Mouse (Mus musculus): ENCODE results near the gene Dnah2.

The Dnah2 gene

DNA sequence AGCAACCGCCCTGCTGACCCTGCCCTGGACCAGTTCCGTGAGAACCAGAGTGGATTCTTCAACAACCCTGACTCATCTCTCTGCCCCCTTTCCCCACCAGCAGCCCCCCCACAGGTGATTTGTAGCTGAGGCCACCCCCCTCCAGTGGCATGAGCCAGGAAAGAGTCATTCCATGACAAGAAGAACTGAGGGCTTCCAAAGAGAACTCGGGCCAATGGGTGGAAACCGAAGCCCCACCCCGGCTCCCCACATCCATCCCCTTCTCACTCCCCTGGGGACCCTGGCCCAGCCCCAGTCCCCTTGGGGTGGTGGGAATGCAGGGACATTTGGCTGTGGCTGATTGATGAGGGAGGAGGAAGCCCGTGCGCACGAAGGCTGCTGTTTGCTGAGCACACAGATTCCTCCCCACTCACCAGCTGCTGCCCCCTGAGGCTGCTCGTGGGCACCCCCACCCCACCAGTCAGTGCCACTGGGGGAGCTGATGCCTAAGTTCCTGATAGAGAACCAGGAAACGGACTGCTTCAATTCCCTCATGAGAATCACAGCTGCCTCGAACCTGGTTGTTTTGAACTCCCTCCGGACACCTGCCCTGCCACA lies at the start of gene Dnah2:
Dnah2 (minus strand) TSS at position 51 of the 597 bp plus-strand sequence.
- no peak for DNase-seq

DNA sequence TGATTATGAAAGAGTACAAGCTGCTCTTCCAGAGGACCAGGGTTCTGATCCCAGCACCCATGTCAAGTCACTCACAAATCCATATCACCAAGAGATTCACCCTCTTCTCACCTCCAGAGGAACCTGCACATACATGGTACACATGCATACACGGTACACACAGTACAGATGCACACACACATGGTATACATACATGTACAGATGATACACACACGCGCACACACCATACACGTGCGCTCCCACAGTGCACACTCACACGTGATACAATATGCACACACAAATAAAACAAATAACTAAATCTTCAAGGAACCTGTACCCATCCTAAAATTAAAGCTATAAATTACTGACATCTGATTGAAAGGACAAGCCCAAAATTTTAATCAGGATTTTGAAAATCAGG lies 45.9 kb upstream of the Dnah2 start:
- DNase-seq: no peak

DNA sequence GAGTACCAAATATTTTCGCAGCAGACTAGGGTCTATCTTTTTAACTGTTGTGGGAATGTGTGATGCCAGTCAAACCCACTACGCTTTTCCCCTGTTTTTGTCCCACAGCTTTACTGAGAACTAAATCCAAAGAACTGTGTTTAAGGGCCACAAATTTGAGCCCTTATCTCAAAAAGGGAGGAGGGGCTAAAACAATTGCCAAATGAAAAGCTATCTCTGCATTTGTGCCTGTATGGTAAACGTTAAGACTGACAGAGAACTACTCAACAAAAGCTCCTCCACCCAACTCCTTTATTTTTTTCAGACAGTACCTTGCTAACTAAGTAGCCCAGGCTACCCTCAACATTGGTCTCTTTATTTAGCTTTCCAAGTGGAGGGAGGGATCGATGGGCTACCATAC lies 43.9 kb upstream of the Dnah2 start:
- DNase-seq: no peak

DNA sequence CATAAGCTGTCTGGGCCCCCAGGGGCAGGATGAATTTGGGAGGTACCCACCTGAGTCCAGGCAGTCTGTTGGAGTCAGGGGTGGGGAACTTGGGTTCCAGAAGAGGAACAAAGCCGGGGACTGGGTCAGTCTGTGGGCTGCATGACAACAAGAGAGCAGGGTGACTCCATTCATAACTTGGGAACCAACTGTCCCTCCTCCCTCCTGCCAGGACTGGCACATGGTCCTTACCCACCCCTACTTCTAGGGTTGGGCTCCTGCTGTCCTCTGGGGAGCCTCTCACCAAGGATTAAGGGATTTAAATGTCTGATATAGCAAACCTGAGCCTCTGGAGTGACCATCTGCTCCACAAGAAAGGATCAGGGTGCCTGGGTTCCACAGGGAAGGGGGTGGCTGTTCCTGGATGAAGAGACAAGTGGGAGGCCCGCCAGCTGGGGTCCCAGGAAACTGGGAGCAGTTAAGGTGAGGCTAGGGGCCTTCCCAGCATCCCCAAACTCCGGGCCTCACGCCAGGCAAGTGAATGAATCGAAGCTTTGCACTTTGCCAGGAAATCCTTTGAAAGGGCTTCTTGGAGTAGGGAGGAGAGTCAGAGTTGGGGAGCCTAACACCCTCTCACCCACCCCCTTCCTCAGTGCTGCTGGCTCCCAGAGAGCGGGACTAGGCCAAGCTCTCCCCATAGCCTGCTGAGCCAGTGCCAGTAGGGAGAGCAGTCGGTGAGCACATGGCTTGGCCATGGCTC lies 43.2 kb upstream of the Dnah2 start:
- peak; percentile 31 to 56 for DNase-seq

DNA sequence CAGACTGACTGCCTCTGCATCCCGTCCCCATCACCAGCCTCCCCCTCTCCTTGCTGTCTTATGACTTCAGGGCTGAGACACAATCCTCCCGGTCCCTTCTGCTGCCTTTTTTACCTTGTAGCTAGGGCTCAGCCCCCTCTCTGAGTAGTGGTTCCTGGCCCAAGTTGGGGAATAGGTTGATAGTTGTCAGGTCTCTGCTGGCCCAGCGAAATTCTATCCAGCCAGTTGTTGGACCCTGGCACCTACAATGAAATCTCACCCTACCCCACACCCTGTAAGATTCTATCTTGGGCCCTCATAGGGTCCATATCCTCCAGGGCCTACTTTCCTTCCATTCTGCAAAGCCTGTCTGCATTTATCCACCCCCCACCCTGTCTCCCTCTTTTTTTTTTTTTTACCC lies 42.5 kb upstream of the Dnah2 start:
- DNase-seq: no peak

DNA sequence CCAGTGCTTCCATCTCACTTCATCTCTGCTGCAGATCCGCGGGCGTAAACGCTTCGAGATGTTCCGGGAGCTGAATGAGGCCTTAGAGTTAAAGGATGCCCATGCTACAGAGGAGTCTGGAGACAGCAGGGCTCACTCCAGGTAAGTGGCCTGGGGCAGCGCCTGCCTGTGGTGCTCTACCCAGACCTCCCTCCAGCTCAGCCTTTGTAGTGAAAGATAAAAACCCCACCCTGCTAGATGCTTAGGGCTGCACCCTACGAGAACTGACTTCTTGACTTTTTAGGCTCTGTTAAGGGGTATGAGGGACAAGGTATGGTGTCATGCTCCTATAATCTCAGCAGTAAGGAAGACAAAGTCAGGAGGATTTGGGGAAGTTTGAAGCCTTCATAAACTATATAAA lies 41.7 kb upstream of the Dnah2 start:
- DNase-seq: no peak

DNA sequence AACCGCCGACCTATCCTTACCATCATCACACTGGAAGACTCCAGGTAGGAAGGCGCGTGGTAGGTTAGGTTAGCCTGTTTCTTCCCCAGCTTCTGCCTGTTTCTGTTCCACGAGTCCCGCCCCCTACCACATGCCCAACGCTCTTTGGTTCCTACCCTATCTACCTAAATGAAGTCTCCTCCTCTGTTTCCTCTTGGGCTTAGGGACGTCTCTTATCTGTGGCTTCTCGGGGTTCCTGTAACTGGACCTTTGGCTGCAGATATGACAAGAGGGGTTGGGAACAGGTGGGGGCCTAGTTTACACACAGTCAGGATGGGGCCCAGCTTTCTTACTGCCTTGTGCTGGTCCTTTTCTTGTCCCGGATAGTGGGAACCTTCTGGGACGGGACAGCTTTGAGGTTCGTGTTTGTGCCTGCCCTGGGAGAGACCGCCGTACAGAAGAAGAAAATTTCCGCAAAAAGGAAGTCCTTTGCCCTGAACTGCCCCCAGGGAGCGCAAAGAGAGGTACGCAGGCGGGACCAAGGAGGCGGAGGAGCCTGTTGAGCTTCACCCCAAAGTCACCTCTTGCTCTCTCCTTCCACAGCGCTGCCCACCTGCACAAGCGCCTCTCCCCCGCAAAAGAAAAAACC lies 40.4 kb upstream of the Dnah2 start:
- DNase-seq: no peak

DNA sequence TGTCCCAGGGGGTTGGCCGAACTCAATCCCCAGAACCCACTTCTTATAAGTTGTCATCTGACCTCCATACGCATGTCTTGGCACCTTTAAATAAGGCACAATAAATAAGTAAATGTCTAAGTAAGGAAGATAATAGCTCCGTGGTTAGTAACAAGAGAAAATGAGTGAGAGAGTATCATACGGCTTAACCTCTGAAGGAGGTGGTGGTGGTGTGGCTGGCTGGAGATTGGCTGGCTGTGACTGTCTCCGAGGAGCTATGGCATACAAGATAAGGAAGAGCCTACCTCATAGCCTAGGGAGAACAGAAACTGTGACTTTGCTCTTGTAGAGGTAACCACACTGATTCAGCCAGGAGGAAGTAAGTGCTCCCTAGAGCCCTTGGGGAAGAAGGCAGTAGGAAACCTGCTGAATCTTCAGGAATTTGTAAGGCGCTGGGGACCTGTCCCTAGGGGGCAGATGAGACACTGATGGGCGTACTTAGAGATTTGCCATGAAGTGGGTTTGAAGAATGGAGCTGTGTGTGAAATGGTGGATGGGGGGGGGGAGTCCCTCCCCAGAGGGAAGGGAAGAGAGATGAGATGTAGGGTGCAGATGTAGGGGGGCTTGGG lies 36.9 kb upstream of the Dnah2 start:
- no peak for DNase-seq

DNA sequence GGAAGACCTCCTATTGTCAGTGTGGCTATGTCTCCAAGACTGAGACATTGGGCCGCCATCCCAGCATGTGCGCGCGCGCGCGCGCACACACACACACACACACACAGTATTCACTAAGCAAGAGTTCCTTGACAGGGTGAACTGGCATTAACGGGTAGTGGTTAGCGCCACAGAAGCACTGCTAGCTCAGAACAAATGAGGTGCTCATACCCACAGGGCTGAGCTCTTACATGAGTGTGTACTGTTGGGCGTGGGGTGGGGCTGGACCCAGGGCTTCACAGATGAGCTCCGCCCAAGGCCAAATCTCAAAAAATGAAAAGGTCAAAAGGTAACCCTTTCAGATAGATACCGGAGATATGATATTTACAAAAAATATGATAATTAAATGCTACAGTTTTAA lies 36.0 kb upstream of the Dnah2 start:
- no peak for DNase-seq

DNA sequence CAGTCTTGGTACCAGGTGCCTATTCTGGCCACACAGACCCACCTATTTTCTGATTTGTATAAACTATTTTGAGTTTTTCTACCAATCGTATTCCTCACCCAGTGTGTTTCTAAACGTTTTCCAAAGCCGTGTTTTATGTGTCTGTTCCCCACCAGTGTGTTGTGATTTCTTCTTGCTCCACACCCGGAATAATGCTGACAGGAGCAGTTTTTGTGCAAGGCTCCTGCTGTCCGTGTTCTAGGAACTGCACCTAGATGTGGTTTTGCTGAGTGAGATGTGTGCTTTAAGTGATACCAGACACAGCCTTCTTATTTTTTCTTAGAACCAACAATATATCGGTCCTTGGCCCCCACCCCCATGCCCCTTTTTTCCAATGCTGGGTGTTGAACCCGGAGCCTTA lies 35.1 kb upstream of the Dnah2 start:
- no peak for DNase-seq

DNA sequence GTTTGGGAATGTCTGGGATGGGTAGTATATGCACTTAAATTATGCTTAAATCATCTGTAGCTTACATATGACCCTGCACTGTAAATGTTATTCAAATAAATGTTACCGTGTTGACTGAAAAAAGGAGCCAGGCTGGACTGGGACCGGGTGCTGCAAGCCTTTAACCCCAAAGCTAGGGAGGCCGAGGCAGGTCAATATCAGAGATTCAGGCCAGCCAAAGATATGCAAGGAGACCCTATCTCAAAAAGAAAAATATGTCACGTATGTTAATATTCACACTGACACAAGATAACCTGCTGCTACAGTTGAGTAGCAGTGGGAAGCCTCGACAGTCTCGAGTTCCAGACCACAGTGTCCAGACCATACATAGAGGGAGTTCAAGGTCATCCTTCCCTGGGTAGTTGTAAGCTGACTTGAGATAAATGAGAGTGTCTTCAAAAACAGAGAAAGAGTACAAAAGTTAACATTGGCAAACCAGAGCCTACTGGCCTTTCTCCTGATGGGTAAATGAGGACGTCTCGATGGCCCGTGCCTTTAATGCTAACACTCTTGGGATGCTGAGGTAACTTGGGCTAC lies 33.4 kb upstream of the Dnah2 start:
- DNase-seq: no peak

DNA sequence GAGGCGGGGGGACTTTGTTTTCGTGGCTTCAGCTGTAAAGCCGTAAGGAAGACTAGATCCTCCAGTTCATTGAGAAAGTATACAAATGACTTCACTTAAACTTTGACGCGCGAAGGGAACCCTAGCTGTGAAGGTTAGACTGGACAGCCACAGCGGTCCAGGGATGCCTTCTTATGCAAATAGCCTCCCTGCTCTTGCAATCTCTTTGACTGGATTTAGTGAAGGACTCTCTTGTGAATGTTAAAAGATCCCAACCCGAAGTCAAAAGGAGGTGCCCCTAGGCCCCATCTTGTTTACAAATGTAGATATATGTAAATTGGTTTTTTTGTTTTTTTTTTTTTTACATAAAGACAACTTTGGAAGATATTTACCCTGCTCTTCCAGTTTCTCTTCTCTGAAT lies 32.9 kb upstream of the Dnah2 start:
- no peak for DNase-seq

DNA sequence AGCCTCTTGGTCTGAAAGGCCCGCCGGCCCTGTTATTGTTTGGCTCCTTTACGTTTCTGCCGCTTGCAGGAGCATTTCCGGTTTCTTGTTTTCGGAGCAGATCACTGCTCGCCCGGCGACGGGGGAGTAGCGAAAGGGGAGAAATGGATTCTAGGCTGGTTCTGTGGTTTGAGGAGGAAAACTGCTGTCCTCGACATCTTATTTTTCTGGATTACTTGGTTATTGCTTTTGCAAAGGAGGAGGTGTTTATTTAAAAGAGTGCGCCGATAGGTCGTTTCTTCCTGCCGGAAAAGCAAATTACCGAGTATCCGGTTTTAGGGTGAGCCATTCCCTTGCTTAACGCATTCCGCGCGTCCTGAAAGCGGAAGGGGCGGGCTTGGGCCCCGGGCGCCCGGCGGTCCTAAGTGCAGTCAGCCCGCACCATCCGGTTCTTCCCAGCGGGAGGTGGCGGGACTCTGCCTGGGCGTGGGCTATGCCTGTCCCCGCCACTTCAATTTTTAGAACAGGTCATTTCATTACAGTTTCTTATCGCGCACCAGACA lies 32.3 kb upstream of the Dnah2 start:
- DNase-seq: peak; percentile 95 to 96

DNA sequence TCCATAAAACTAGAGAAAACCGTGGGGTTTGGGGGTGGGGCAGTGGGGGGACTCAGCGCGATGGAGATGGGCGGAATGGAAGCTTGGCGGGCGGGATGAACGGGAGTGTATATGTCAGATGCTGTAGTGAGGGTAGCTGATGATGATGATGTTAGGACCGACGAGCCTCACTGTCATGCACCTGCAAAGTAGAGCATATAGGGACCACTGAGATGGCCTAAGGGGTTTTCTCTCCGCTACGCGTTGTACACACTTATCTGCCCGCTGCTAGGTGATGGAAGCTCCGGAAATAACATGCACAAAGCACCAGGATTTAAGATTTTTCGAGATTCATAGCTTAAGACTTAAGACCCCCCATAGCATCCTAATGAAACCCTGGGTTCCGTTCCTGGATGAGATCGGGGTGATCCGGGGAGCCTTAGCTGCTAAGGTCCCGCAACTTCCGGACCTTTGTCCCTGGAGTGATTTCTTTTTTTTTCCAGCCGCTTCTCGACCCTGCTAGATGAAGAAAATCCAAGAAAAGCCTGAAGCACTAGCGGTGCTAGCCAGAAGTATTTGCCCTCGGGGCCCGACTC lies 31.7 kb upstream of the Dnah2 start:
- no peak for DNase-seq

DNA sequence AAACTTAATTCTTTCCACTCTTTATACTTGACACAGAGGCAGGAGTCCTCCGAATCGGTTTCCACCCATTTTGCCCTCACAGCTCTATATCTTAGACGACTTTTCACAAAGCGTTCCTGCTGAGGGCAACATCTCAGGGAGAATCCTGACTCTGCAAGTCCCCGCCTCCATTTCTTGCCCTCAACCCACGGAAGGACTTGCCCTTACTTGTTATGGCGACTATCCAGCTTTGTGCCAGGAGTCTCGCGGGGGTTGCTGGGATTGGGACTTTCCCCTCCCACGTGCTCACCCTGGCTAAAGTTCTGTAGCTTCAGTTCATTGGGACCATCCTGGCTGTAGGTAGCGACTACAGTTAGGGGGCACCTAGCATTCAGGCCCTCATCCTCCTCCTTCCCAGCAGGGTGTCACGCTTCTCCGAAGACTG lies 31.2 kb upstream of the Dnah2 start, which contains the start of the genes Wrap53 and Trp53:
Wrap53 (minus strand) TSS at position 165 of the 424 bp plus-strand sequence.
Trp53 (plus strand) TSS at position 269 of the 424 bp plus-strand sequence.
- DNase-seq: peak; percentile 86 to 88

DNA sequence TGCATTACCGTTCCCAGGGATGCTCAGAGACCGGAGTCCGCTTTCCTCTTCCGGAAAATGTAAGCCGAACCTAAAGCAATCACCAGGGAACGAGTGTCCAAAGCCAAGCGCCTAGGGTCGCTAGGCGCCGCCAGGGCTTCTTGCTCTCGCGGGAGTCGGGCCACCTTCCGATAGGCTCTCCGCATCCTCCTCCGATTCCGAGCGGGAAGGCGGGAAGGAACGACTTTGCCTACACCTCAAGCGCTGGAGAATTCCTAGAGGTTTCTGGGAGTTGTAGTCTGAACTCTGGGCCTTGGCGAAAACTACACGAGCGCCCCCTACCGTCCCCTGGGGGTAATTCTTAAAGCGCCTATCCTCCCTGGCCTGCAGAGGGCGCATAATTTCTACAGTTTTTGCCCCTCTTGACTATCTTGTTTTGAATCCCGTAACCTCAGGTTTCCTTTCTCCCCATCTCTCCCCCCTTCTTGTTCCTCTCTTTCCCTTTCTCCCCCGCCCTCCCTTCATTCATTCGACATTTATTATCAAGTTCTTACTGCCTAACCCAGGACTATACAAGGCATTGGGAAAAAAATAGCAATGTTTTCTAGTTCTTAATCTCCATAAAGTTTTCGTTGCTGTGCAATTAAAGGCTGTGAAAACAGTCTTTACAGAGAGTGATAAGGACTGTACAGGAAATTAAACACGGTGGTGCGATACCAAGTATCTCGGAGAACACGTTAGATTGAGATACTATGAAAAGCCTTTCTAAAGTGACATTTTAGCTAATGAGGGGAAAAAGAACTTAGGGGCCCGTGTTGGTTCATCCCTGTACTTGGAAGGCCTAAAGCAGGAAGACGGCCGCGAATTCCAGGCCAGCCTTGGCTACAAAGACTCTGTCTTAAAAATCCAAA lies 30.5 kb upstream of the Dnah2 start:
- DNase-seq: peak; percentile 96 to 99

DNA sequence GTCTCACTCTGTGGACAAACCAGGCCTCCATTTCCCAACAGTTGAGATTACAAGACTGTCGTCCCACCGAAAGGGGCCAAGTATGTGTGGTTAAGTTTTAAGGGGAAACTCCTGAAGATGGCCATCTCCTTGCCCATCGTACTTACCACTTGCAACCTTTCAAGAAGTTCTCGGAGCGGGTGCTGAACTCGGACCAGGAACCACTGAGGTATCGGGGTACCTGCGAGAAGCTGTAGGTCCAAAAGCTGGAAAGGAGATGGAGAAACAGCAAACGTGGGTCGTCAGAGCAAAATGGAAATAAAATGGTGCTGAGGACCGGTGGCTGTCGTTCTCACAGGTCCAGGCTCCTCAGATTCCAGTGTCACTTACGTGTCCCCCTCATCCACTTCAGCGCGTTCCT lies 29.4 kb upstream of the Dnah2 start:
- DNase-seq: no peak

DNA sequence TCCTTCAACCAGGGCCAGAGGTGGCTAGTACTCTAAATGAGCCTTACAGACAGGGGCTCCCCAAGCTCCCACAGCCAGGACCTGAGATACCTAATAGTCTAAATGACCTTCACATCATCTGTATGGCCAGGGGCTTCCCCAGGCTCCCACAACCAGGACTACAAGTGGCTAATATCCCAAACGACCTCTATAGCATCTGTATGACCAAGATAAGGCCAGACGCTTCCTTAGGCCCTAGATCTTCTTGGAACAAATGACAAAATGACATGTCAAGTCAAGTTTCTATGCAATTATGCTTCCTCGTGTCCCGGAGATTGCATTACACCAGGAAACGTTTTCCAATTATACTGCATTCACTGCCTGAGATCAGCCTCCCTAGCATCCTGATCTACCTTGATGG lies 27.4 kb upstream of the Dnah2 start:
- DNase-seq: no peak

DNA sequence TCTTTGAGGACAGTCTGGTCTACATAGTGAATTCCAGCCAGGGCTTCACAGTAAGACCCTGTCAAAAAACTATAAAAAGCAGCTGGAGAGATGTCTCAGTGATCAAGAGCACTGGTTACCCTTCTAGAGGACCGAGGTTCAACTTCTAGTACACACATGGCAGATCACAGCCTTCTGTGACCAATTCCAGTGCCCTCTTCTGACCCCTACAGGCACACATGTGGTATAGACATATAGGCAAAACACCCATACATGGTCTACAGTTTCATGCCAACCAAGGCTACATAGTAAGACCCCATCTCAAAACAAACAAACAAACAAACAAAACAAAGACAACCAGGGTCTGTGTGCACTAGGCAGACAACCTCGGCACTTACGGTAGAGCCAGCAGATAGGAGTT lies 26.3 kb upstream of the Dnah2 start:
- DNase-seq: no peak

DNA sequence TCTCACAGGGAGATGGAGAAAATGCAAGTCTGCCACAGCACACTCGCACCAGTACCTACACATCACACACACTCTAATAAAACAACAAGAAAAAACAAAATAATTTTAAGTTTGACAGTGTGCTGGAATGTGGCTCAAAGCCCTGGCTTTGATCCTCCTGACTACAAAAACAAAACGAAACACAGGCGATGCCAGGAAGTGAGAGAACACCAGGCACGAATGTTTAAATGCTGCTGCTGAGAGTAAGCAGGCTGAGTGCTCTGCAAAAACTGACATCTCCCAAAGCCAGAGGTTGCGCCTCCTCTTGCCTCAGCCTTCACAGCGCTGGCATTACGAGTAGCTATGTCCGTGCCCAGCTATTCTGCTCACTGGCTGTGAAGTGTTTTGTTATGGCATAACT lies 16.2 kb upstream of the Dnah2 start:
- no peak for DNase-seq

DNA sequence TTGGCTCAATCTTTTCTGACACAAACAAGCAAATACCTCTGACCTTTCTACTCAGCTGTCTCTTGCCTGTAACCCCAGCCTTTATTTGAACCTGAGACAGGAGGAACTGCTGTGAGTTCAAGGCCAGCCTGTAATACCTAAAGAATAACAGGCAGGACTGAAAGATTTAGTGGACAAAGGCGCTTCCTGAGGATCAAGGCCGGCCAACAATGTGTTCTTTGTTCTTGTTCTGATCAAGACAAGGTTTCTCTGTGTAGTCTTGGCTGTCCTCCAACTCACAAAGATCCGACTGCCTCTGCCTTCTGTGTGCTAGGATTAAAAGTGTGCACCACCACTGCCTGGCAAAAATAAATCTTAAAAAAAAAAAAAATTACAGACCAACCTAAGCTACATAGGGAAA lies 15.5 kb upstream of the Dnah2 start:
- DNase-seq: no peak

DNA sequence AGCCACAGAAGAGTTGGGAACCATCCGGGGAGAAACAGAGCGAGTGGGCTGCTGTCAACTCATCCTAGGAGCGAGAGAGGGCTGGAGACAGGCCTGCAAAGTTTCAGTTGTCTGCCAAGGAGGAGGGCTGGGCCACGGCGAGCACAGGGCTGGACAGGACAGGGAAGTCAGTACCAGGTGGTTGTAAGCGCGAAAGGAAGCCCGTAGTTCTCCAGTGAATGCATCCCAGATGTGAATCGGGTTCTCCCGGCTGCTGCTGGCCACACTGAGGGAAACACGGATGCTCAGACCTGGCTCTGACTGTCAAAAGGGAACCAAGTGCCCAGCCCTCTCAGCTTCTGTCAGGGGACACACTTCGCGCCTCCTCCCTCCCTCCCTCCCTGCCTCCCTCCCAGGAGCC lies 14.5 kb upstream of the Dnah2 start:
- no peak for DNase-seq

Measured in cerebellum, postnatal 36 days (tissue).